Mouse (Mus musculus): ENCODE data around the gene Wfdc9. TPM values are rescaled to one million over a fixed set of nuclear protein-coding genes. Genes with fewer than 3 reads are reported as not detected.

Wfdc9 gene
- not detected in 2 replicates for polyA plus RNA-seq (2015; fragmentation: Nextera tagmentation; extraction: Ambion mirVana)

DNA sequence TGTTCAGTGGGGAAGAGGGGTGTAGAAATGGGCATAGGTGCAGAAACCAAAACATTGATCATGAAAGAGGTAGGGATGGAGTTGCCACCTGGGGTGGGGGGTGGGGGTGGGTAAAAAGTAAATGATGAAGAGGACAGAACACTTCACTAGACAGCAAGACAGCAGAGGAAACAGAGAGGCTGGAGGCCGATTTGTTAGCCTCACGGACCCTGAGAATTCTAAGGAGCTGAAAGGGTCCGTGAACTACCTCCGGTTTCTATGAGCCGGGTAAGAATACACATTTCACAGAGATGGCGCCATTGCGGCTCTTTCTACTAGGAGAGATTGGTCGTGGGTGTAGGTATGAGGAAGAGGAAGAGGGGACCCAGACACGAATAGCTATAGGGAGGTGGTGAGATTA is at the start of gene Wfdc9:
Gene Wfdc9, minus strand, starts transcription at position 101 of the 400 bp plus-strand sequence.
- Histone ChIP-seq H3K4me1 (ENCODE audit: insufficient read depth, low read depth, low read length) (no peaks in the 10 kb centered on the region), H3K27ac (ENCODE audit: low read length) (no peak within 1 kb of the TSS), H3K27me3 (replicated peaks; ENCODE audit: insufficient read depth, low read length) (no peaks in the 10 kb centered on the region), H3K9me3 (ENCODE audit: low read length) (no peaks in the 10 kb centered on the region), H3K4me2 (replicated peaks; ENCODE audit: low read depth, low read length) (no peak within 1 kb of the TSS), H3K4me3 (ENCODE audit: low read depth, low read length) (no peak within 1 kb of the TSS), H3K9ac (replicated peaks; ENCODE audit: low read depth) (no peak within 1 kb of the TSS), H3K36me3 (ENCODE audit: insufficient read depth, low read length) (no peaks in the 10 kb centered on the region)
- 80% methylated on average over 9 of the region's 9 CpGs for WGBS
- DNase-seq (ENCODE audit: low spot score) (no peak), ATAC-seq (no peak)
- TF ChIP-seq CTCF (IDR thresholded peaks at IDR 0.05) (no peak), EP300 (IDR thresholded peaks at IDR 0.05) (no peak)

DNA sequence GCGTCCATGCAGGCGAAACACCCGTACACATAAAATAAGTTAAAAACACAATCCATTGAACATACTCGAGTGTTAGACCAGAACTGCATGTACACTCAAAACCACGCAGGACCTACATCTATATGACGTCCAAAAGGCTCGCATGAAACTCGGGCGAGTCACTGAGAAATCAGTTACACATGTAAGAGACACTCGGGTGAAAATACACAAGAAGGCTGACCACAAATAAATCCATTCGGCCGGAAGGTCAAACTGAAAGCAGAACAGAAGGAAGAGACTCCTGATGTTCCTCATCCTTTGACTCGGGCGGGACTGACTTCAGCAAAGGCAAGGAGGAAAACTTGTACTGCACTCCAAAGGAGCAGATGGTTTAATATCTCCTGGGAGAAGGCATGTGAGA is 49.6 kb upstream of the Wfdc9 start:
- Histone ChIP-seq H3K4me2 (replicated peaks; ENCODE audit: low read depth, low read length) (no peak overlapping the region), H3K9me3 (ENCODE audit: low read length) (no peaks in the 10 kb centered on the region), H3K4me3 (ENCODE audit: low read depth, low read length) (no peak overlapping the region), H3K9ac (replicated peaks; ENCODE audit: low read depth) (no peak overlapping the region), H3K4me1 (ENCODE audit: insufficient read depth, low read depth, low read length) (no peaks in the 10 kb centered on the region), H3K36me3 (ENCODE audit: insufficient read depth, low read length) (no peaks in the 10 kb centered on the region), H3K27ac (ENCODE audit: low read length) (no peak overlapping the region), H3K27me3 (replicated peaks; ENCODE audit: insufficient read depth, low read length) (no peaks in the 10 kb centered on the region)
- TF ChIP-seq EP300 (IDR thresholded peaks at IDR 0.05), result no peak
- TF ChIP-seq CTCF (IDR thresholded peaks at IDR 0.05), result no peak
- no peak for ATAC-seq
- WGBS, result 88% methylated on average over 14 of the region's 14 CpGs
- no peak for DNase-seq (ENCODE audit: low spot score)

DNA sequence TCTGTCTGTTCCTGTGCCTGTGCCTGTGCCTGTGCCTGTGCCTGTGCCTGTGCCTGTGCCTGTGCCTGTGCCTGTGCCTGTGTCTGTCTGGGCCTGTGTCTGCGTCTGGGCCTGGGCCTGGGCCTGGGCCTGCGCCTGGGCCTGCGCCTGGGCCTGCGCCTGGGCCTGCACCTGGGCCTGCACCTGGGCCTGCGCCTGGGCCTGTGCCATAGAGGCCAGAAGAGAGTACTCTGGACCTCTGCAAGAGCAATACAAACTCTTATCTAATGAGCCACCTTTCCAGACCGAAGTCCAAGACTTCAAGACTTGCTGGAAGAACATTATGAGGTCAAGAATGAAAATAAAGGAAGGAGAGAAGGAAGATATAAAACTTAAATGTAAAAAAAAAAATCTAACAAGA is 48.9 kb upstream of the Wfdc9 start:
- TF ChIP-seq CTCF (IDR thresholded peaks at IDR 0.05) (no peak), EP300 (IDR thresholded peaks at IDR 0.05) (no peak)
- Histone ChIP-seq H3K36me3 (ENCODE audit: insufficient read depth, low read length) (no peaks in the 10 kb centered on the region), H3K4me2 (replicated peaks; ENCODE audit: low read depth, low read length) (no peak overlapping the region), H3K27me3 (replicated peaks; ENCODE audit: insufficient read depth, low read length) (no peaks in the 10 kb centered on the region), H3K27ac (ENCODE audit: low read length) (no peak overlapping the region), H3K4me3 (ENCODE audit: low read depth, low read length) (no peak overlapping the region), H3K4me1 (ENCODE audit: insufficient read depth, low read depth, low read length) (no peaks in the 10 kb centered on the region), H3K9ac (replicated peaks; ENCODE audit: low read depth) (no peak overlapping the region), H3K9me3 (ENCODE audit: low read length) (no peaks in the 10 kb centered on the region)
- DNase-seq (ENCODE audit: low spot score) (no peak), ATAC-seq (no peak)
- 85% methylated on average over 6 of the region's 6 CpGs for WGBS

DNA sequence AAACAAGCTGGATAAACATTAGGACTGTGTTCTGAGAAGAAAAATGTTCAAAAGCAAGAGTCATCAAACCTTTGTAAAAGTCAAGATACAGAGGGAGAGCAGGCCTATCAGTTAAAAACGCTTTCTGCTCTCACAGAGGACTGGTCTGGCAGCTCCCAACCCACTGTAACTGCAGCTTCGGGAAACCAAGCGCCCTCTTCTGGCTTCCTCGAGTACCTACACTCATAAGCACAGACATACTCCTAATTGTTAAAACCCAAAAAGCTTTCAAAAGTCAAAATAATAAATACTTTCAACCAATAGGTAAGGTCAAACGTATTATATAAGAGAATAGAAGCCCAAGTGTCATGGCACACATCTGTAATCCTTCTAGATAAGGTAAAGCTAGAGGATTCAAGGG is 47.9 kb upstream of the Wfdc9 start:
- no peak for DNase-seq (ENCODE audit: low spot score)
- no peak overlapping the region for H3K27ac ChIP-seq (ENCODE audit: low read length)
- no peak overlapping the region for H3K4me2 ChIP-seq (replicated peaks; ENCODE audit: low read depth, low read length)
- H3K9me3 ChIP-seq (ENCODE audit: low read length), result no peaks in the 10 kb centered on the region
- ATAC-seq, result no peak
- no peaks in the 10 kb centered on the region for H3K27me3 ChIP-seq (replicated peaks; ENCODE audit: insufficient read depth, low read length)
- 74% methylated on average over 5 of the region's 5 CpGs for WGBS
- H3K9ac ChIP-seq (replicated peaks; ENCODE audit: low read depth), result no peak overlapping the region
- no peaks in the 10 kb centered on the region for H3K4me1 ChIP-seq (ENCODE audit: insufficient read depth, low read depth, low read length)
- TF ChIP-seq EP300 (IDR thresholded peaks at IDR 0.05), result no peak
- TF ChIP-seq CTCF (IDR thresholded peaks at IDR 0.05), result no peak
- no peak overlapping the region for H3K4me3 ChIP-seq (ENCODE audit: low read depth, low read length)
- no peaks in the 10 kb centered on the region for H3K36me3 ChIP-seq (ENCODE audit: insufficient read depth, low read length)

DNA sequence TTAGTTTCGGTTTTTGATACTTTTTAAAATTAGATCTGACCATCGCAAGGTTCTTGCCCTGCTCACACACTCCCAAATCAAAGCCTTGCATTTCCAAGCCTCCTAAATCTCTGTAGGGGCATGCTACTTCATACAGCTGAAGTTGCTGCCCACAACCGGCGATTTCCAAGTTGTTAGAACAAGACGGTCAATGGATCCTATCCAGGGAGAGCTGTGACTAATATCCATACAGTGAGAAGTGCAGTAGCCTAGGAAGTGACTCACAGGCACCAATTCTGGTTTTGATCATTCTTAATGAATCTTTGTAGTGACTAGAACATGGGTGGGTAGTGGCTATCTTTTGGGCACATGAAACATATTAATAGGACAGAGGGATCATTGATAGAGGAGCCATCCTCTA is 45.4 kb upstream of the Wfdc9 start:
- Histone ChIP-seq H3K36me3 (ENCODE audit: insufficient read depth, low read length) (no peaks in the 10 kb centered on the region), H3K4me1 (ENCODE audit: insufficient read depth, low read depth, low read length) (no peaks in the 10 kb centered on the region), H3K9ac (replicated peaks; ENCODE audit: low read depth) (no peak overlapping the region), H3K9me3 (ENCODE audit: low read length) (no peaks in the 10 kb centered on the region), H3K4me2 (replicated peaks; ENCODE audit: low read depth, low read length) (no peak overlapping the region), H3K4me3 (ENCODE audit: low read depth, low read length) (no peak overlapping the region), H3K27me3 (replicated peaks; ENCODE audit: insufficient read depth, low read length) (no peaks in the 10 kb centered on the region), H3K27ac (ENCODE audit: low read length) (no peak overlapping the region)
- ATAC-seq, result no peak
- 82% methylated on average over 5 of the region's 5 CpGs for WGBS
- DNase-seq (ENCODE audit: low spot score), result no peak
- no peak for TF ChIP-seq CTCF (IDR thresholded peaks at IDR 0.05)
- no peak for TF ChIP-seq EP300 (IDR thresholded peaks at IDR 0.05)

DNA sequence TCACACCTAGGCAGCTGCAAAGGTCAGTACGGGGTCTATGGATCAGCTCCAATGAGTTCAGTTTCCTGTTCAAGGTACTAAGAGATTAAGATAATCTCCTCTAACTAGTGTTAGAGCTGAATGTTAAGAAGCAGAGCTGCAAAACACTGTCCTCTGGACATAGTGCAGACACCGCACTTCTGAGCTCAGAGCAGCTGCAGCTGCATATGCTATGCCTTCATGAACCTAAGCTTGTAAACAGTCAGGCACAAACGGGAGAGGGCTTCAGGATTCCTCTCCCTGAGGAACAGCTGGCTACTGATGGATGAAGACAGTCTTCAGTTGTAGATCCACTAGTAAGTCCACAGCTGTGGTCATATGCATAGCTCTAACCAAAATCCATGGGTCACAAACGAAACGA is 44.6 kb upstream of the Wfdc9 start:
- no peak for TF ChIP-seq CTCF (IDR thresholded peaks at IDR 0.05)
- no peak for TF ChIP-seq EP300 (IDR thresholded peaks at IDR 0.05)
- ATAC-seq (no peak), DNase-seq (ENCODE audit: low spot score) (no peak)
- no peak overlapping the region for H3K9ac ChIP-seq (replicated peaks; ENCODE audit: low read depth)
- no peaks in the 10 kb centered on the region for H3K36me3 ChIP-seq (ENCODE audit: insufficient read depth, low read length)
- H3K27me3 ChIP-seq (replicated peaks; ENCODE audit: insufficient read depth, low read length), result no peaks in the 10 kb centered on the region
- H3K9me3 ChIP-seq (ENCODE audit: low read length), result no peaks in the 10 kb centered on the region
- no peaks in the 10 kb centered on the region for H3K4me1 ChIP-seq (ENCODE audit: insufficient read depth, low read depth, low read length)
- no peak overlapping the region for H3K27ac ChIP-seq (ENCODE audit: low read length)
- H3K4me3 ChIP-seq (ENCODE audit: low read depth, low read length), result no peak overlapping the region
- no peak overlapping the region for H3K4me2 ChIP-seq (replicated peaks; ENCODE audit: low read depth, low read length)
- WGBS, result 66% methylated on average over 5 of the region's 5 CpGs

DNA sequence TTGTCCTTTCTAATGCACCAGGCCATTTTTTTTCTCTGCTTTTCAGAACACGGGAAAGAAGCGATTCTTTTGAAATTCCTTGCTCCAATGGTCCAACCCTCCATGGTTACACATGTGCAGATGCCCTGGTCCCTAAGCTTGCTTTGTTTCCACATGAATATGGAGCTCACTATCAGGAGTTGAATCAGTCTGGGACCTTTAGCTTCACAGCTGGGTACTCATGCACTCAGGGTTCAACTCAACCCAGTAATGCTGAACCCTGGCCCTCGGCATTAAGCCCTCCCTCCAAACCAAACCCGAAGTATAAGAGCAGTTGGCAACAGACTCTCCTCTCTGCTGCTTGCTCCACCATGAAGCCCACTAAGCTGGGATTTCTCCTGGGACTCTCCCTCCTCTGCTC is 41.8 kb upstream of the Wfdc9 start, which contains the start of gene Spint4:
Gene Spint4, plus strand, starts transcription at position 301 of the 400 bp plus-strand sequence.
- Histone ChIP-seq H3K36me3 (ENCODE audit: insufficient read depth, low read length) (no peaks in the 10 kb centered on the region), H3K27me3 (replicated peaks; ENCODE audit: insufficient read depth, low read length) (no peaks in the 10 kb centered on the region), H3K4me1 (ENCODE audit: insufficient read depth, low read depth, low read length) (no peaks in the 10 kb centered on the region), H3K9ac (replicated peaks; ENCODE audit: low read depth) (no peak within 1 kb of the TSS), H3K4me3 (ENCODE audit: low read depth, low read length) (no peak within 1 kb of the TSS), H3K27ac (ENCODE audit: low read length) (no peak within 1 kb of the TSS), H3K4me2 (replicated peaks; ENCODE audit: low read depth, low read length) (no peak within 1 kb of the TSS), H3K9me3 (ENCODE audit: low read length) (no peaks in the 10 kb centered on the region)
- DNase-seq (ENCODE audit: low spot score) (no peak), ATAC-seq (no peak)
- WGBS, result 69% methylated on average over 4 of the region's 4 CpGs
- TF ChIP-seq EP300 (IDR thresholded peaks at IDR 0.05) (no peak), CTCF (IDR thresholded peaks at IDR 0.05) (no peak)

Measured in lung, postnatal 0 days (tissue).